Mouse (Mus musculus) hindbrain, postnatal 0 days (tissue): ENCODE measurements around the gene Zfp931. TPM values are rescaled to one million over a fixed set of nuclear protein-coding genes. Genes with fewer than 3 reads are reported as not detected.

Experiments used
- polyA plus RNA-seq: library from polyadenylated mRNA; unstranded; fragments of >200 nt; fragmentation: Nextera tagmentation; extraction: Ambion mirVana; gene quantifications from 2 replicates; pipeline ENCODE4 v1.2.1, GENCODE M21; 2015
- total RNA-seq: library from RNA; depleted of rRNA; stranded (reverse); fragments of >200 nt; gene quantifications from 2 replicates; pipeline ENCODE4 v1.2.3, GENCODE M21; 2014; rRNA removed

Gene Zfp931
- total and polyA plus RNA-seq, 2 experiments from 2014 or later: 12.4 to 15.9 TPM

Other genes starting within 250 kb of the Zfp931 start
- 82.0 and 120 TPM in 2 replicates for gene Gm14325, start 238.1 kb downstream of the Zfp931 start, total RNA-seq
- 48.3 and 49.8 TPM in 2 replicates for gene Gm14325, start 238.1 kb downstream of the Zfp931 start, polyA plus RNA-seq
- 1.4 and 3.6 TPM in 2 replicates for gene Gm14327, start 181.4 kb downstream of the Zfp931 start, total RNA-seq
- 3.1 and 4.9 TPM in 2 replicates for gene Gm14327, start 181.4 kb downstream of the Zfp931 start, polyA plus RNA-seq
- not detected in 2 replicates for gene Zfp972, start 152.9 kb downstream of the Zfp931 start, total RNA-seq
- gene Zfp972, start 152.9 kb downstream of the Zfp931 start, polyA plus RNA-seq: 0.56 TPM in 1 of 2 replicates, not detected in the other
- gene Gm14326, start 121.2 kb downstream of the Zfp931 start, total RNA-seq: 5.0 and 6.9 TPM in 2 replicates
- gene Gm14326, start 121.2 kb downstream of the Zfp931 start, polyA plus RNA-seq: 21.0 and 24.4 TPM in 2 replicates
- gene Zfp971, start 55.2 kb downstream of the Zfp931 start, total RNA-seq: 5.5 and 7.1 TPM in 2 replicates
- gene Zfp971, start 55.2 kb downstream of the Zfp931 start, polyA plus RNA-seq: 15.0 and 15.8 TPM in 2 replicates
- 70.4 and 92.7 TPM in 2 replicates for gene Phactr3, start 40.5 kb upstream of the Zfp931 start, total RNA-seq
- 66.2 and 67.2 TPM in 2 replicates for gene Phactr3, start 40.5 kb upstream of the Zfp931 start, polyA plus RNA-seq